Mouse (Mus musculus) brown adipose tissue, adult 24 weeks (tissue): ENCODE results near the gene Fezf1. TPM values are rescaled to one million over a fixed set of nuclear protein-coding genes. Genes with fewer than 3 reads are reported as not detected.

Experiments
- H3K27ac ChIP-seq: fragments of 200-500 bp; replicated peaks from 2 replicates; pipeline ENCODE4 v1.5.1; 2012; ENCODE audit warnings: low read depth, mild to moderate bottlenecking, low read length
- H3K4me1 ChIP-seq: fragments of 200-500 bp; 2 replicates; pipeline ENCODE4 v1.6.1; 2012; ENCODE audit warnings: low read length, mixed read lengths; ENCODE audit not compliant: control insufficient read depth, insufficient read depth, insufficient read length
- H3K4me3 ChIP-seq: fragments of 200-500 bp; 2 replicates; pipeline ENCODE4 v1.5.1; 2012; ENCODE audit warnings: low read depth, mild to moderate bottlenecking, low read length, moderate library complexity; ENCODE audit not compliant: insufficient read depth
- polyA plus RNA-seq: library from polyadenylated mRNA; stranded (reverse); fragments of >200 nt; gene quantifications from 2 replicates; pipeline ENCODE4 v1.2.4, GENCODE M21; 2012; ENCODE audit not compliant: missing spikeins, insufficient read depth, insufficient read length

Fezf1 gene
- not detected in 2 replicates for polyA plus RNA-seq

DNA sequence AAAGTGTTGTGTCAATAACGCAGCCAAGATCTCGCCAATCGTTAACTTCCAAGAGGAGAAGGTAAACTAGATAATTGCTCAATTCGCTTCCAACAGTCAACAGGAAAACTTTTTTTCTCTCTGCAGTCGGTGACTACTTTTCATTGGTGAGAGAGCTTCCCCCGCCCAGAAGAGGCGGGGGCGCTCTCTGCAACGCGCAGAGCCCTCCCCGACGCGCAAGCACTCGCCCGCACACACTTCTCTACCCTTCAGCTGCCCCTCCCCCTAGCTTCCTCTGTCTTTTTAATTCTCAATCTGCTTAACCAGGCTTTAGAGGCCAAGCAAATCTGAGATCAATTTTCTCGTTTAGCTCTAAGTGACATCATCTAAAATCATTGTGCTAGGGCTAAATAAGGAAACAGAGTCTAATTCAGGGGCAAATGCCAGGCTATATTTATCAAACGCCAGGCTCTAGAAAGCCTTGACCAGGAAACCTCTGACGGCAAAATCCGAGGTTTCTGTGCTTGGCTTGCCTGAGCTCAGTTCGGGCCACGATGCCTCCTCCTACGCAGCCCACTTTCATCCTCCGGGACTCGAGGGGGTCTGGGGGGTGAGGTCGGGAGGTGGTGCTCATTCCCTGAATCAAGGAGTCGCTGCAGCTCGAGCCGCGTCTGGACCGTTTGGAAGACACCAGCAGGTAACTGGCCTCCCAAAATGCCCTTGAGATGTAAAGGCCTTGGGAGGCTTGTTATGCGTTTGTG, at the start of gene Fezf1:
Fezf1 (minus strand) TSS at position 50 of the 740 bp plus-strand sequence.
- Histone ChIP-seq H3K4me1 (no peaks in the 10 kb centered on the region), H3K4me3 (no peak within 1 kb of the TSS), H3K27ac (no peak within 1 kb of the TSS)

DNA sequence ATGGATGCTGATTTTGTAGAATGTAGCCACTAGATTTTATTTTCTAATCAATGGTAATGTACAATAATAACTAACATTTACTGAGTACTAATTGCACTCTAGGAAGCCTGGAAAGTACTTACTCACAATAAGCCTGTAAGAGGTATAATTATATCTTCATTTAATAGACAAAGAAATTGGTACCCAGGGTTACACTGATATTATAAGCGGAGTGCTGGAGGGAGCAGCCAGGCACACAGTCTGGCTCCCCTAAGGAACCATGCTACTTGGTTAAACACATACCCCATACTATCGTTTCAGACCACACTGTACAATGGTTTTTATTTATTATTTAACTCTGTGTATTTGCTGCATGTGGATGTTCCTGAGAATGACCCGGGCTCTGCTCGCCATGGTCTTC, 46.5 kb upstream of the Fezf1 start:
- Histone ChIP-seq H3K4me3 (no peak overlapping the region), H3K4me1 (no peaks in the 10 kb centered on the region), H3K27ac (no peak overlapping the region)

DNA sequence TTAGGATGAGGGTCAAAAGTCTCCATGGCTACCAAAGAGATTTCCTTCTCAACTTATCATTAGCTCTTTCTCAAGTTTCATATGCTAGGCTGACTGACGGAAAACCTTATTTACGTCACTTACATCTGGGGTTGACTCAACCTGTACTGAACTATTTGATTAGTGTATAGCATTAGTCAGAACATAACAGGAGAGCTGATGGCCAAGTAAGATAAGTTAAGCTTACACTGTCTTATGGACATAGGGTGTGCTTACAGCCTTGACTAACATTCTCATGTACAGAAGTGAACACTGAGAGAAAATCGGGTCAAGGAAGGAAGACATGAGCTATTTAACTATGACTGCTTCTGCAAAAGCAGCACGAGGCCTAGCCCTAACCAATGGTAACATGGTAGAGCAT, 40.6 kb upstream of the Fezf1 start:
- Histone ChIP-seq H3K27ac (no peak overlapping the region), H3K4me1 (no peaks in the 10 kb centered on the region), H3K4me3 (no peak overlapping the region)

DNA sequence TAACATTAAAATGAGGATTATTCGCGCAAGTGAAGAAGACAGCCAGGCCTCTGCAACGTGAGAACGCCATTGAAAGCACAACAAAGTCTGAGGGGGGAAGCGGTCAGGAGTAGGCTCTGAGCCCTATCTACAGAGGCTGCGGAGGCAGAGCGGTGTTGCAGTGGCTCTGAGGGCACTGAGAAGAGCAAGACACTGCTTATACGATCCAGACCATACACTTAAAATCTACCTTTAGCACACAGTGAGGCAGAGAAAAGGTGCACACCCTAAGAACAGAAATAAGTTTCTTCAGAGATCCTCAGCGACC, 33.3 kb upstream of the Fezf1 start:
- no peak overlapping the region for H3K4me3 ChIP-seq
- H3K4me1 ChIP-seq: no peaks in the 10 kb centered on the region
- no peak overlapping the region for H3K27ac ChIP-seq

DNA sequence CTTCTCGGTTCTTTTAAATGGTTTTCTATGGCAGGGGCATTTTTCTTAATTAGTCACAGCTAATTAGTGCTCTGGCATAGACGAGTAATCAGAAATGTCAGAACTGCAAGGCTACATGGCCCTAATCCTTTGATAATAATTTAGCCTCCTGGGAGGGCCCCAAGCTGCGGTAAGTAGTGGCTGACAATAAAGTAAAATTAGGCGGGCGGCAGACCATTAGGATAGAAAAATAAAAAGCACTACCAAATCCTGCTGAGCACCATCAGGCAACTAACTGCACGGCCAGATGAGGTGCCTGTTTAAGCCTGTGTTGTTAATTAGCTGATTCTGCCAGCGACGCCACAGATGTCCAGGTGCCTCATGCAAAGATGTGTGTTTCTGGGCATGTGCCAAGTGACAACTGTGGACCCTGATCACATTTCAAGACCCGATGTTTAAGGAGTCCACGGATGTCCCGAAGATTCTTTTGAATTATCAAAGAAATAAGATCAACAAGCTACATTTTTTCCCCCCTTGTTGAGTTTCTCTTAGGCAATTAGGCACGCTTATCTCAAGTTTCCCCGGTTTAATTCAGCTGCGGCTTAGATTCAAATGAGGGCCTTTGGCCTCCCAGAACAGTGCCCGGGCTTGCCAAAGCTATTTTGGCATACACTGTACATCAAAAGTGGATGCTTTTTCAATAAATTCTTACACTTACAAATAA, 32.8 kb upstream of the Fezf1 start:
- H3K27ac ChIP-seq: no peak overlapping the region
- no peaks in the 10 kb centered on the region for H3K4me1 ChIP-seq
- H3K4me3 ChIP-seq: no peak overlapping the region

DNA sequence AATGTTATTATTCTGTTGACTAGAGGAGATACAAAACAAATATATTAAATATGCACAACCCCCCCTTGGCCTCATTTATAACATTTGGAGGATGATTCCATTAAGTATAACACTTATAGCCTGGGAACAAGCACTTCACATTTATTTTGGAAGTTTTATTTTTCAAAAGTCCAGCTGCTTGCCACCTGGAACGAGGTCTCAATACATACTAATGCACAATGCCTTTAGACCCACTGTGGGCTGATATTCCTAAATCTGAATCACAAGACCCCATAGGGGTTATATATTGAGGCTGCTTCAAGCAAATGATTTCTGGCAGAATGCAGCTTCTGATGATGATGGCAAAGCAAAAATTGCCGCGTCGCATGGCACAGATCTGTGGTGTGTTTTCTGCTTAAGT, 25.3 kb upstream of the Fezf1 start:
- no peak overlapping the region for H3K4me3 ChIP-seq
- no peaks in the 10 kb centered on the region for H3K4me1 ChIP-seq
- no peak overlapping the region for H3K27ac ChIP-seq

DNA sequence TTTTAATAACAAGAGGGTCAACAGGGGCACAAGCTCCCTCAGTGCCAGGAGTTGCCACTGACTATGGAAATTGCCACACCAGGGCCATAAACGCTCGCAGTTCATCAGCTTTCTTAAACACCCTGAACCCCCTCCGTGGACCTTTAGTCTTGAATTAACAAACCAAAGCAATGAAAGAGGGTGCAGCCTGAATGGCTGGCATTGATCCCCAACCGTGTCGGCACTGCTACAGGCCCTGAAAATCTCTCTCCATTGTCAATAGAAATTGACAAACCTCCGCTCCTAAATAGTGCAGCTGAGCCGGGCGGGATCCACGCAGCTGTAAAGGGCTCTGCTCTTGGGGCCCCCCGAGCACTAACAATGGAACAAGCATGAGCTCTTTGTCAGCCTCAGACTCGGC, 24.8 kb upstream of the Fezf1 start:
- Histone ChIP-seq H3K4me3 (no peak overlapping the region), H3K4me1 (no peaks in the 10 kb centered on the region), H3K27ac (no peak overlapping the region)

DNA sequence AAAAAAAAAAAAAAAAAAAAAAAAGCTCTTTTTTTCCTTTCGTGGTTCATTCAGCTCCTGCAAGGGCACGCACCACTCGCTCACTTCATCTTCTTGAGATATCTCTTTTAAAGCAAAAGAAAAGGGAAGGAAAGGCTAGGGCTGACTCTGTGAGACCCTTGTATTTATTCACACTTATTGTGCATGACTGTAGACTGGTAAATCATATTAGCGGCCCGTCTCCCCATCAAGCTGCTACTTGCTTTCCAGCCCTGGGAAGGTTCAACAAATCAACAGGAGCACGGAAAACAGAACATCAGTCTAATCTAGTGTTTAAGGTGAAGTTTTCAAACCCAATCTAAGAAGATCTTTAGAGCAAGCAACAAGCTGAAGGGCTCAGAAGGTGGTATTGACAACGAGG, 24.4 kb upstream of the Fezf1 start:
- H3K4me1 ChIP-seq: no peaks in the 10 kb centered on the region
- no peak overlapping the region for H3K4me3 ChIP-seq
- H3K27ac ChIP-seq: no peak overlapping the region

DNA sequence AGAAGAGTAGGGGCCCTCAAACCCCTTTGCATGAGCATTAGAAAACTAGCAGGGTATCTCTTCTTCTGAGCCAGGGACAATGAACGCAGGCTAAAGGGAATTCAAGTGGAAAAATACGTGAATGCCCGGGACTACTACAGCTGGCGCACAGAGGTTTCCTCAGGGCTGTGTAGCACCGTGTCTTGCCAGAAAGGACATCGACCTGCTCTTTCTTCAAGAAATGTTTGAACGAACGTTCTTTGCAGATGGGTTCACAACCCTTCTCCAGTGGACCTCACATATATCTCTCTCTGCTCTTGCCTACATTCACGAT, 12.5 kb upstream of the Fezf1 start:
- H3K4me3 ChIP-seq: no peak overlapping the region

DNA sequence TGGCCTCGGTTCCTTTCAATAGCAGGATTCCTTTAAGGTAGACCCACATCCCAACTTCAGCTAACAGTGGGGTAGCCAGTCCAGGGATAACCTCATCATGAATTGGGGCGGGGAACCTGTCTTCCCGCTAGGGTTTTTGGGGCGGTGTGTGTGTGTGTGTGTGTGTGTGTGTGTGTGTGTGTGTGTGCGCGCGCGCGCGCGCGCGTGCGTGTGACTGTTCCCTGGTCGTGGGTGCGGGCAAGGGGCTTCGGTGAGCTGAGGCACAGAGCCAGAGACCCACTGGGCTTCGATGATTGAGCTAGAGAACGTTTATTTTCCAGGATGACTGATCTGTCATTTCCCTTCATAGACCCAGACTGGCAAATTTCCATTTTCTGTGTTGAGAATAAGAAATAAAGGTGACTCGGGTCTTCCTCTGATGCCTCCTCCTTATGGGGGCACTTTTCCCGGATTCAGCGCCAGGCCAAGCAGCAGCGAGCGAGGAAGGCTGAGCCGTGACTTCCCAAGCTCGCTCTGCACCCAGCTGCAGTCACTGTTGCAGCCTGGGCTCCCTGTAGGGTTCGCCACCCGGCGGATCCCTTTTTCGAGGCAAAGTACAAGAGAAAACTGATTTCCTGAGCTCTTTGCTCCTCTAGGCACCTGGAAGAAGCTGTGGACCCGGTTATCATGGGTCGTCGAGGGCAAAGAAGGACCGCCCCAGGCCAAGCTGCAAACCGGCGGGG, 12.0 kb upstream of the Fezf1 start:
- no peak overlapping the region for H3K4me3 ChIP-seq
- H3K4me1 ChIP-seq: no peaks in the 10 kb centered on the region
- no peak overlapping the region for H3K27ac ChIP-seq

More for the DNA sequence above, 12.5 kb upstream of the Fezf1 start:
- Histone ChIP-seq H3K4me1 (no peaks in the 10 kb centered on the region), H3K27ac (no peak overlapping the region)

DNA sequence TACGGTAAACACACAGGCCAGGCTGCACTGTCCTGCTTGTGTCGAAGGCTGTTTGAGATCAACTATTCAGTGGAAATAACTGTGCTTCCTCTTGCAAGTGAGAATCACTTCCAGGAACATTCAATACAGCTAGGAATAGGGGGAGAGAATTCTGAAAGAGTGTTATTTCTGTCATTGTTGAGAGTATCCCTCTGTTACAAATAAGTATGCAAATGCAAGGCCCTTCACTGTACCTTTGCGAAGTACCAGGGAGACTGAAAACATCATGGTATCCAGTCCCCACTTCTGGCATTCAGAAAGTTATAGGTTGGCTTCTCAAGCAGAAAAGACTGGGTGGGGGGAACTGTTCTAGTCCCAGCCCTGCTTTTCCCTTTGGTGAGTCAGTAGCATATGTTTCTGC, 9.8 kb upstream of the Fezf1 start:
- no peak overlapping the region for H3K27ac ChIP-seq
- H3K4me3 ChIP-seq: no peak overlapping the region
- H3K4me1 ChIP-seq: no peaks in the 10 kb centered on the region

DNA sequence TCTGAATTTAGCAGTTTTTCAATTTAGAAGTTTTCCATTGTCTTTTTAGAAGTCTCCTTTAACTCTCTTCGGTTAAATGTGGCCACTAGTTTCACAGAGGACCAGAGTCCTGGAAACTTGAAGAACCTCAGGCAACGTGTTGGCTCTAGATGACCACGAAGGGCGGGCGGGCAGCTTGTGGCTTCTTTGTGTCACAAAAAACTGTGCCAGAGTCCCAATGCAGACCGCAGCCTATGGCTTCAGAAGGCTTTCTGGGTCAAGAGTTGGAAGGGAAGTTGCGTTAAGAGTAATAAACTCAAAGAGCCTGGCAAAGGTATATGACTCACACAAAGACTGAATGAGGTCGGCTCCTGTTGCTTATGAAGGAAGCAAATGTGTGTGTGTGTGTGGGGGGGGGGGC, 7.0 kb upstream of the Fezf1 start:
- Histone ChIP-seq H3K4me1 (no peaks in the 10 kb centered on the region), H3K27ac (no peak overlapping the region), H3K4me3 (no peak overlapping the region)

DNA sequence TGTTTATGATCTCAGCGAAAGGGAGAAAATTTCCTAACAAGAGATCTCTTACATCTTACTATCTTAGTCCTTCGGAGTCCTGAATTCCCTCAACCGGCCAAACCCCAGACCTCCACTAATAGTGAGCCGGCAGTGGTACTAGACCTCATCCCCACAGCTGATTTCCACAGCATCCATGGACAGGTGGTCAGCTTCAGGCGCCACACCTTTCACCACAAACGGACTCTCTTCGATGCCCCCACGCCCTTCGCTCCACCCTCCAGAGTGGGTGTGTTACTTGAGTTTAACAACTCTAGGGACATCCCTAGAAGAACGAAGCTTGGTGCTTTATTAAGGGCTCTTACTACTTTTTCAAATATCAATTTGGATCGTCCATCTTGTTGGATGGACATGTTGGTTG, 6.5 kb upstream of the Fezf1 start:
- H3K4me1 ChIP-seq: no peaks in the 10 kb centered on the region
- no peak overlapping the region for H3K27ac ChIP-seq
- no peak overlapping the region for H3K4me3 ChIP-seq

DNA sequence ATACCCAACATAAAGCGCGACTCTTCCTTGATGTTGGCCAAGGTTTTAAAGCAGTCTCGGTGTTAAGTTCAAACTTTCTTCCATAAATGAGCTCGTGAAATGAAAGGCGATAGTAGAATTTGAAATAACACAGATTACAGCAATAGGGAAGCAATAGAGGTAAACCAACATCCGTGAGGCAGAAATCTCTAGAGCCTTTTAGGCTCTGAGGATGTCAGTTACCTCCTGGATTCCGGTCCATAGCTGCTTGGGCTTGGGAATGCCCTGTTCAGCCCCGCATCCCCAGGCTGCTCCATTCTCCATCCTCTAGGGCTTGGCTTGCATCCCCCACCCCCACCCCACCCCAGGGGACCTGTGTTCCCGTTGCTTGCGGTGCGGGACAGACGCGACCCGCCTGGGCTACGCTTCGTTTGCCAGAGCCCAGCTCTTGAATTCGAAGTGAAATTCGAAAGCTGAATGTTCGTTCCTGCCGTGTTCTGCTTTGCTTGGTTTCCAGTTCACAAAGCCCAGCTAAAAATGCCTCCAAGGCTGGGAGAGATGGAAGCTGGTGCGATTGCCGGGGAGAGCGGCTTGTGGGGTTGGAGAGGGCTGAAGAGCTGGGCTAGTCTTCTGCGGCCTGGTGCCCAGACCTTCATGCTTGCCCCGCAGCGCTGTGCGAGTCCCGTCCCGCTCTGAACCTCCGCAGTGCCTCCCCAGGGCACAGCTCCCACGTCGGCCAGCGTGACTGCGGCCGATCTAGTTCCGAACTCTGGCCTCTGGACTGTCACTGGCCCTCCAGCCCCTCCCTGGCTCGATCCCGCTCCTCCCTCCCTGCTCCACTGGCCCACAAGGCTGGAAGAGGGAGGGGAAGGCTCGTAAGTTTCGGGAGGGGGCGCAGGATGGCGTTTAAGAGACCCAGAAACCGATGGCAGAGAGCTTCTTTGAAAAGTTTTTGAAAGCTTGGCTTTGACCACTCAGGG, 5.5 kb upstream of the Fezf1 start:
- Histone ChIP-seq H3K4me1 (no peaks in the 10 kb centered on the region), H3K4me3 (no peak overlapping the region), H3K27ac (no peak overlapping the region)
